16 mouse cellular contexts compared by ENCODE assay signal in genomic region chr9:122423146-122423545, GRCm38 (mm10).
DNase-seq lines count a peak whose midpoint lies in the region; ATAC-seq and TF ChIP-seq lines count a peak whose summit lies in the region.
"Had no signal": no experiment of that assay in that cellular context is flagged by ENCODE, and none has a peak within 500 bp of the region (broad histone marks: within the 10 kb centered on the region; RNA-seq: fewer than 3 reads in every experiment).

No protein-coding gene starts in this region.

- no peaks in the 10 kb centered on the region for H3K36me3 ChIP-seq in hindbrain, postnatal 0 days (ENCODE audit: insufficient read depth, low read length)
- H3K36me3 ChIP-seq in hindbrain, embryonic 13.5 days: no peaks in the 10 kb centered on the region
- no peaks in the 10 kb centered on the region for H3K36me3 ChIP-seq in midbrain, postnatal 0 days (ENCODE audit: insufficient read depth, low read length)
- H3K36me3 ChIP-seq in midbrain, embryonic 14.5 days (ENCODE audit: control insufficient read depth, insufficient read depth, low read length): no peaks in the 10 kb centered on the region
- H3K36me3 ChIP-seq in ES-E14 (ENCODE audit: control insufficient read depth, insufficient read depth, low read length, poor library complexity, severe bottlenecking): no peaks in the 10 kb centered on the region
- H3K36me3 ChIP-seq in midbrain, embryonic 15.5 days (replicated peaks): no peaks in the 10 kb centered on the region
- H3K36me3 ChIP-seq: hindbrain, embryonic 12.5 days; limb, embryonic 13.5 days; midbrain, embryonic 12.5 days; neural tube, embryonic 13.5 days had no signal

- in situ Hi-C loops in ES-E14 (cut with MboI; ENCODE audit: low sequenced_read_pairs in 2 of 2, unreplicated experiment in 2 of 2): no loop called here

- DNase-seq in hindbrain, postnatal 0 days (ENCODE audit: low spot score): no peak
- DNase-seq in midbrain, postnatal 0 days (ENCODE audit: low spot score): no peak
- DNase-seq in midbrain, embryonic 14.5 days: no peak
- DNase-seq in ES-E14 (ENCODE audit: low read depth, low spot score): peak; percentile 43
- DNase-seq in c-Kit-positive CD71-positive TER-119-positive erythroid progenitor cells, embryonic 14.5 days (ENCODE audit: low spot score): peak; percentile 4
- no peak for DNase-seq in layer of hippocampus, adult 9-11 months
- DNase-seq: gastrocnemius, postnatal 25 days; lung, postnatal 36 days; spleen, adult 18-20 months had no signal

- no peak overlapping the region for H3K9ac ChIP-seq in hindbrain, postnatal 0 days (replicated peaks; ENCODE audit: low read length)
- H3K9ac ChIP-seq in hindbrain, embryonic 13.5 days: no peak overlapping the region
- H3K9ac ChIP-seq in midbrain, postnatal 0 days (replicated peaks; ENCODE audit: low read length, poor library complexity, severe bottlenecking): no peak overlapping the region
- no peak overlapping the region for H3K9ac ChIP-seq in midbrain, embryonic 14.5 days (replicated peaks; ENCODE audit: low read length)
- H3K9ac ChIP-seq in ES-E14 (ENCODE audit: insufficient read depth, low read depth, low read length, poor library complexity, severe bottlenecking): no peak overlapping the region
- no peak overlapping the region for H3K9ac ChIP-seq in midbrain, embryonic 15.5 days
- H3K9ac ChIP-seq: hindbrain, embryonic 12.5 days; limb, embryonic 13.5 days; midbrain, embryonic 12.5 days; neural tube, embryonic 13.5 days had no signal

- H3K4me2 ChIP-seq in hindbrain, postnatal 0 days (ENCODE audit: low read depth, low read length): no peak overlapping the region
- H3K4me2 ChIP-seq in hindbrain, embryonic 13.5 days: no peak overlapping the region
- H3K4me2 ChIP-seq in midbrain, postnatal 0 days (ENCODE audit: low read depth, low read length, poor library complexity, severe bottlenecking): no peak overlapping the region
- no peak overlapping the region for H3K4me2 ChIP-seq in midbrain, embryonic 14.5 days (ENCODE audit: low read length)
- H3K4me2 ChIP-seq in midbrain, embryonic 15.5 days: no peak overlapping the region
- H3K4me2 ChIP-seq: hindbrain, embryonic 12.5 days; limb, embryonic 13.5 days; midbrain, embryonic 12.5 days; neural tube, embryonic 13.5 days had no signal

- no peaks in the 10 kb centered on the region for H3K9me3 ChIP-seq in hindbrain, postnatal 0 days (ENCODE audit: low read length)
- no peaks in the 10 kb centered on the region for H3K9me3 ChIP-seq in hindbrain, embryonic 13.5 days
- no peaks in the 10 kb centered on the region for H3K9me3 ChIP-seq in midbrain, postnatal 0 days (ENCODE audit: low read length)
- no peaks in the 10 kb centered on the region for H3K9me3 ChIP-seq in midbrain, embryonic 14.5 days (ENCODE audit: control insufficient read depth, low read length)
- no peaks in the 10 kb centered on the region for H3K9me3 ChIP-seq in ES-E14 (ENCODE audit: control insufficient read depth, insufficient read depth, low read depth, low read length)
- H3K9me3 ChIP-seq in midbrain, embryonic 15.5 days: no peaks in the 10 kb centered on the region
- H3K9me3 ChIP-seq: hindbrain, embryonic 12.5 days; limb, embryonic 13.5 days; midbrain, embryonic 12.5 days had no signal

- 0 out of 2 replicates have a peak, but pooled peaks cover 3% of the 10 kb centered on the region for H3K4me1 ChIP-seq in hindbrain, postnatal 0 days (ENCODE audit: insufficient read depth, low read length)
- H3K4me1 ChIP-seq in hindbrain, embryonic 13.5 days (replicated peaks): no peaks in the 10 kb centered on the region
- no peaks in the 10 kb centered on the region for H3K4me1 ChIP-seq in midbrain, postnatal 0 days (ENCODE audit: insufficient read depth, low read length)
- H3K4me1 ChIP-seq in midbrain, embryonic 14.5 days (ENCODE audit: control insufficient read depth, insufficient read depth, low read length): no peaks in the 10 kb centered on the region
- H3K4me1 ChIP-seq in ES-E14 (ENCODE audit: control insufficient read depth in 2 of 2, insufficient read depth in 2 of 2, low read length in 2 of 2, poor library complexity in 1 of 2): no peaks in the 10 kb centered on the region
- H3K4me1 ChIP-seq in midbrain, embryonic 15.5 days: 0 out of 2 replicates have a peak, but pooled peaks cover 5% of the 10 kb centered on the region
- H3K4me1 ChIP-seq: hindbrain, embryonic 12.5 days; limb, embryonic 13.5 days; midbrain, embryonic 12.5 days; neural tube, embryonic 13.5 days had no signal

- no peak overlapping the region for H3K27ac ChIP-seq in hindbrain, postnatal 0 days
- no peak overlapping the region for H3K27ac ChIP-seq in hindbrain, embryonic 13.5 days
- no peak overlapping the region for H3K27ac ChIP-seq in midbrain, postnatal 0 days (ENCODE audit: low read depth, low read length)
- H3K27ac ChIP-seq in midbrain, embryonic 14.5 days (replicated peaks; ENCODE audit: low read depth, low read length): no peak overlapping the region
- H3K27ac ChIP-seq in ES-E14 (ENCODE audit: insufficient read depth, low read depth, low read length, poor library complexity, severe bottlenecking): no peak overlapping the region
- H3K27ac ChIP-seq in midbrain, embryonic 15.5 days: no peak overlapping the region
- H3K27ac ChIP-seq: hindbrain, embryonic 12.5 days; limb, embryonic 13.5 days; midbrain, embryonic 12.5 days; neural tube, embryonic 13.5 days had no signal

- no peaks in the 10 kb centered on the region for H3K27me3 ChIP-seq in hindbrain, postnatal 0 days (ENCODE audit: insufficient read depth, low read length)
- H3K27me3 ChIP-seq in hindbrain, embryonic 13.5 days: peaks cover 20% of the 10 kb centered on the region
- no peaks in the 10 kb centered on the region for H3K27me3 ChIP-seq in midbrain, postnatal 0 days (ENCODE audit: insufficient read depth, low read length)
- no peaks in the 10 kb centered on the region for H3K27me3 ChIP-seq in midbrain, embryonic 14.5 days (ENCODE audit: control insufficient read depth, insufficient read depth, low read length)
- no peaks in the 10 kb centered on the region for H3K27me3 ChIP-seq in midbrain, embryonic 15.5 days (replicated peaks)

- H3K4me3 ChIP-seq in hindbrain, postnatal 0 days (ENCODE audit: low read length): no peak overlapping the region
- no peak overlapping the region for H3K4me3 ChIP-seq in hindbrain, embryonic 13.5 days
- H3K4me3 ChIP-seq in midbrain, postnatal 0 days (ENCODE audit: low read depth, low read length): no peak overlapping the region
- H3K4me3 ChIP-seq in midbrain, embryonic 14.5 days (replicated peaks; ENCODE audit: low read depth, low read length): no peak overlapping the region
- H3K4me3 ChIP-seq in ES-E14 (ENCODE audit: insufficient read depth in 1 of 2, low read depth in 1 of 2, low read length in 2 of 2, poor library complexity in 1 of 2, severe bottlenecking in 1 of 2): no peak overlapping the region
- H3K4me3 ChIP-seq in midbrain, embryonic 15.5 days: no peak overlapping the region
- H3K4me3 ChIP-seq: hindbrain, embryonic 12.5 days; limb, embryonic 13.5 days; midbrain, embryonic 12.5 days; neural tube, embryonic 13.5 days had no signal

- 0 out of 2 replicates have a peak, but pooled peaks have one; percentile 17 for TF ChIP-seq CTCF in hindbrain, postnatal 0 days (IDR thresholded peaks at IDR 0.05; ENCODE audit: low read depth)
- peak; percentile 41 for TF ChIP-seq CTCF in midbrain, postnatal 0 days (IDR thresholded peaks at IDR 0.05)

- 64% methylated on average over 6 of the region's 6 CpGs for WGBS in hindbrain, postnatal 0 days
- WGBS in hindbrain, embryonic 13.5 days: 69% methylated on average over 6 of the region's 6 CpGs
- WGBS in midbrain, postnatal 0 days: 72% methylated on average over 6 of the region's 6 CpGs
- 68% methylated on average over 6 of the region's 6 CpGs for WGBS in midbrain, embryonic 14.5 days
- 67% methylated on average over 6 of the region's 6 CpGs for WGBS in midbrain, embryonic 15.5 days

- ATAC-seq in hindbrain, postnatal 0 days: no peak
- ATAC-seq in hindbrain, embryonic 13.5 days (ENCODE audit: low FRiP score): no peak
- ATAC-seq in midbrain, postnatal 0 days (ENCODE audit: low FRiP score): no peak
- ATAC-seq in midbrain, embryonic 14.5 days (ENCODE audit: low FRiP score, low TSS enrichment): no peak
- no peak for ATAC-seq in midbrain, embryonic 15.5 days (replicated peaks)
- ATAC-seq: forebrain, embryonic 16.5 days had no signal

TF ChIP-seq in ES-E14, 5 proteins besides CTCF, POLR2A, EP300 and RAD21:
- TF ChIP-seq ZNF384 (IDR thresholded peaks at IDR 0.05; ENCODE audit: low read depth, low read length) (no peak), MAFK (IDR thresholded peaks at IDR 0.05; ENCODE audit: insufficient read depth, low read depth, low read length) (no peak), ZC3H11A (IDR thresholded peaks at IDR 0.05; ENCODE audit: borderline replicate concordance, low read depth, low read length) (no peak), CHD2 (IDR thresholded peaks at IDR 0.05; ENCODE audit: low read depth, low read length) (no peak)

Comparison
In these comparisons a context has a peak if more than half of its experiments do, and no peak if none do; other contexts are left out.
1. DNase-seq: peak in ES-E14 (single experiment) and c-Kit-positive CD71-positive TER-119-positive erythroid progenitor cells, embryonic 14.5 days (single experiment); none in hindbrain, postnatal 0 days (single experiment), midbrain, postnatal 0 days (single experiment), midbrain, embryonic 14.5 days (single experiment) and layer of hippocampus, adult 9-11 months (single experiment).